Mouse (Mus musculus) left cerebral cortex, adult 11 months (tissue): ENCODE data around the gene Hebp1.
A peak's percentile ranks its signal among the peaks of the same experiment; 100 is the strongest.

Experiments used
- DNase-seq: peaks from one replicate; pipeline ENCODE4 v3.0.0; 2022; ENCODE audit warnings: low spot score

Gene Hebp1

GRCm38 (mm10) chr6:135197921-135198532 lies at the start of gene Hebp1, which contains the start of gene Fam234b:
TSS of gene Hebp1 (minus strand) at chr6:135198022.
TSS of gene Fam234b (plus strand) at chr6:135197977.
- peak; percentile 78 for DNase-seq

GRCm38 (mm10) chr6:135245586-135245985 lies 47.8 kb upstream of the Hebp1 start:
- DNase-seq, result no peak

- DNase-seq, result no peak
These were observed 42.5 kb upstream of the Hebp1 start for GRCm38 (mm10) chr6:135240361-135240760.

GRCm38 (mm10) chr6:135238211-135238610 lies 40.4 kb upstream of the Hebp1 start:
- no peak for DNase-seq

GRCm38 (mm10) chr6:135237326-135237725 lies 39.5 kb upstream of the Hebp1 start:
- no peak for DNase-seq

GRCm38 (mm10) chr6:135236576-135236975 lies 38.8 kb upstream of the Hebp1 start:
- no peak for DNase-seq

- no peak for DNase-seq
These were observed 37.9 kb upstream of the Hebp1 start for GRCm38 (mm10) chr6:135235742-135236141.

GRCm38 (mm10) chr6:135232443-135233182 lies 34.8 kb upstream of the Hebp1 start:
- no peak for DNase-seq

GRCm38 (mm10) chr6:135230586-135230985 lies 32.8 kb upstream of the Hebp1 start:
- no peak for DNase-seq

GRCm38 (mm10) chr6:135228465-135228941 lies 30.7 kb upstream of the Hebp1 start:
- no peak for DNase-seq

- DNase-seq, result no peak
These were observed 26.1 kb upstream of the Hebp1 start for GRCm38 (mm10) chr6:135223786-135224416.

GRCm38 (mm10) chr6:135219916-135220315 lies 22.1 kb upstream of the Hebp1 start:
- no peak for DNase-seq

GRCm38 (mm10) chr6:135218330-135218729 lies 20.5 kb upstream of the Hebp1 start:
- DNase-seq, result no peak

GRCm38 (mm10) chr6:135212666-135213065 lies 14.8 kb upstream of the Hebp1 start:
- DNase-seq, result no peak

- no peak for DNase-seq
These were observed 13.3 kb upstream of the Hebp1 start for GRCm38 (mm10) chr6:135211169-135211568.

- no peak for DNase-seq
These were observed 9.1 kb upstream of the Hebp1 start for GRCm38 (mm10) chr6:135206909-135207308.

- DNase-seq, result no peak
These were observed 8.0 kb upstream of the Hebp1 start for GRCm38 (mm10) chr6:135205802-135206201.

GRCm38 (mm10) chr6:135204869-135205268 lies 7.0 kb upstream of the Hebp1 start:
- DNase-seq, result no peak

- DNase-seq, result no peak
These were observed 5.9 kb upstream of the Hebp1 start for GRCm38 (mm10) chr6:135203737-135204136.

GRCm38 (mm10) chr6:135202668-135203067 lies 4.8 kb upstream of the Hebp1 start:
- no peak for DNase-seq

- DNase-seq, result peak; percentile 52
These were observed 2.5 kb upstream of the Hebp1 start for GRCm38 (mm10) chr6:135200122-135200957.

GRCm38 (mm10) chr6:135198726-135199125 lies 904 bp upstream of the Hebp1 start:
- no peak for DNase-seq
